Mouse (Mus musculus): ENCODE measurements at regions not wholly inside any gene's neighbourhood (a gene's known extent, or its start where the extent isn't known, plus 50 kb on each side); places are given as distances from the start of the nearest gene placed in this dataset.

DNA sequence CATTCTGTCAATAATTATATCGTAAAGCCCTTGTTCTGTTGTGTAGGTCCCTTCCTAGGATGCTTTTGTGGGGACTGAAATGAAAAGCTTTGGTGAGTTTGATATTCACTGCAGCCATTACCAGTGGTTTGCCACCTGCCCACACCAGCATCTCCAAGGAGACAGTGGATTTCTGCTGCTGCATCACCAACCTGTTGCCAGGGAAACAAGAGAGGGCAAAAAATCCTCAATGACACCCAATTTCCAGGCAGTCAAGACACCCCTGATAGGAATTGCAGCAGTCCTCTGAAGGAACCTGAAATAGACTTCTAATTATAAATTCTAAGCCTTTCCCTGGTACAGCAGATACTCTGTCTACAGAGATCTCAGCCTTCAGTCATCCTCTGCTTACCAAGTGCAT is 56.1 kb upstream of the Gap43 start:
- Histone ChIP-seq H3K79me2 (ENCODE audit: control insufficient read depth, insufficient read depth) (no peaks in the 10 kb centered on the region), H3K4me3 (no peak overlapping the region), H3K36me3 (ENCODE audit: control insufficient read depth, insufficient read depth) (no peaks in the 10 kb centered on the region), H3ac (ENCODE audit: control insufficient read depth, insufficient read length) (no peak overlapping the region), H3K27me3 (ENCODE audit: control insufficient read depth, insufficient read depth, insufficient read length) (no peaks in the 10 kb centered on the region), H3K4me2 (ENCODE audit: low read depth) (no peak overlapping the region)
- no peak for TF ChIP-seq TCF12 (IDR thresholded peaks at IDR 0.05; ENCODE audit: insufficient read depth, poor library complexity, severe bottlenecking)

Data from myocyte (in vitro differentiated cells).